30 mouse cellular contexts compared by ENCODE assay signal in the genomic region with DNA sequence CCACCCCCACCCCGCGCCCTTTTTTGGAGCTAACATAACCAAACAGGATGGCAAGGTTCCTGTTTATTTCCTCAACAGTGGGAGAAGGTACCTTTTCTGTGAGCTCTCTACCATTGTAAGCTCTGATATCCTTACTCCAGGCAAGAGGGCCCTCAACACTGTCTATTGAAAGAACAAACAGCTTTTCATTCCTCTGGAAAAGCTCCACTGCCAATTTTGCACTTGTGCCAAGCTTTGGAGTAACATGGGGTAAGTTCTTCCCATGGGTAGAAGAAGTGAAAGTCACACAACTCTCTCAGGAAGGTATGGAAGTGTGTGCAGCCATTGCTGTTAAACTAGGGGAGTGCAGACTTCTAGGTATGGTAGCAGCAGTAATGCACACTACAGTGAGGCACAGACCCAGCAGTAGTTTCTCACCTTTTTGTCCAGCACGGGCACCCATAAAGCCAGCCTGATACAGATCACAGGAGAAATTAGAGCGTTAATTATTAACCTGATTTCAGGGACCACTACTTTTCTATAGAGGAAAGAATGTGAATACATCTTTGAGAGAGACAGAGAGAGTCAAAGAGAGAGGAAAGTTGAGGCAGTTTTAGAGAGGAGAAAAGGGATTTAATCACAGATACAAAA. TPM values are rescaled to one million over a fixed set of nuclear protein-coding genes. Genes with fewer than 3 reads are reported as not detected.
DNase-seq lines count a peak whose midpoint lies in the region; ATAC-seq and TF ChIP-seq lines count a peak whose summit lies in the region.
"Had no signal": no experiment of that assay in that cellular context is flagged by ENCODE, and none has a peak within 500 bp of the region (broad histone marks: within the 10 kb centered on the region; RNA-seq: fewer than 3 reads in every experiment).

No protein-coding gene starts in this region.

- no peak overlapping the region for H3K4me3 ChIP-seq in kidney, embryonic 14.5 days (ENCODE audit: low read length)
- no peak overlapping the region for H3K4me3 ChIP-seq in kidney, postnatal 0 days (replicated peaks; ENCODE audit: low read depth, low read length)
- H3K4me3 ChIP-seq in limb, embryonic 10.5 days: no peak overlapping the region
- H3K4me3 ChIP-seq: embryonic facial prominence, embryonic 12.5 days; erythroblast, embryonic 14.5 days; forebrain, embryonic 12.5 days; megakaryocyte, embryonic 14.5 days; midbrain, embryonic 13.5 days; neural tube, embryonic 12.5 days had no signal

- no peaks in the 10 kb centered on the region for H3K4me1 ChIP-seq in kidney, embryonic 14.5 days (ENCODE audit: control insufficient read depth, insufficient read depth, low read length)
- no peaks in the 10 kb centered on the region for H3K4me1 ChIP-seq in kidney, postnatal 0 days (replicated peaks; ENCODE audit: insufficient read depth, low read length)
- no peaks in the 10 kb centered on the region for H3K4me1 ChIP-seq in limb, embryonic 10.5 days
- H3K4me1 ChIP-seq: embryonic facial prominence, embryonic 12.5 days; forebrain, embryonic 12.5 days; megakaryocyte, embryonic 14.5 days; midbrain, embryonic 13.5 days; neural tube, embryonic 12.5 days had no signal

- no peak for TF ChIP-seq CTCF in kidney, postnatal 0 days (IDR thresholded peaks at IDR 0.05; ENCODE audit: low read depth)

- no peak for ATAC-seq in kidney, embryonic 14.5 days (ENCODE audit: low FRiP score, low TSS enrichment)
- no peak for ATAC-seq in kidney, postnatal 0 days (replicated peaks; ENCODE audit: low FRiP score, low read depth)
- ATAC-seq: activated CD4-positive, CD25-positive, alpha-beta regulatory T cell, adult 4 months; inflammation-experienced regulatory T-cells, adult 6 months; midbrain, embryonic 13.5 days had no signal

- 81% methylated on average over 4 of the region's 4 CpGs for WGBS in kidney, embryonic 14.5 days
- 74% methylated on average over 4 of the region's 4 CpGs for WGBS in kidney, postnatal 0 days
- WGBS in limb, embryonic 10.5 days: 89% methylated on average over 4 of the region's 4 CpGs

- H3K9me3 ChIP-seq in kidney, embryonic 14.5 days (ENCODE audit: control insufficient read depth, low read length): no peaks in the 10 kb centered on the region
- H3K9me3 ChIP-seq in kidney, postnatal 0 days (replicated peaks; ENCODE audit: low read length): no peaks in the 10 kb centered on the region
- no peaks in the 10 kb centered on the region for H3K9me3 ChIP-seq in limb, embryonic 10.5 days (replicated peaks)
- H3K9me3 ChIP-seq: embryonic facial prominence, embryonic 12.5 days; forebrain, embryonic 12.5 days; G1E; megakaryocyte, embryonic 14.5 days; midbrain, embryonic 13.5 days; neural tube, embryonic 12.5 days had no signal

- H3K4me2 ChIP-seq in kidney, embryonic 14.5 days (replicated peaks; ENCODE audit: low read depth, low read length): no peak overlapping the region
- H3K4me2 ChIP-seq in kidney, postnatal 0 days (ENCODE audit: low read length): no peak overlapping the region
- H3K4me2 ChIP-seq: embryonic facial prominence, embryonic 12.5 days; forebrain, embryonic 12.5 days; hindbrain, embryonic 14.5 days; midbrain, embryonic 13.5 days; neural tube, embryonic 12.5 days had no signal

- H3K9ac ChIP-seq in kidney, embryonic 14.5 days (ENCODE audit: low read depth, low read length): no peak overlapping the region
- no peak overlapping the region for H3K9ac ChIP-seq in kidney, postnatal 0 days (ENCODE audit: low read depth, low read length)
- H3K9ac ChIP-seq: embryonic facial prominence, embryonic 12.5 days; forebrain, embryonic 12.5 days; hindbrain, embryonic 14.5 days; midbrain, embryonic 13.5 days; neural tube, embryonic 12.5 days had no signal

- H3K27me3 ChIP-seq in kidney, embryonic 14.5 days (ENCODE audit: control insufficient read depth, insufficient read depth, low read length): no peaks in the 10 kb centered on the region
- H3K27me3 ChIP-seq in kidney, postnatal 0 days (ENCODE audit: insufficient read depth, low read length): no peaks in the 10 kb centered on the region
- H3K27me3 ChIP-seq in limb, embryonic 10.5 days (ENCODE audit: low read depth, poor library complexity, severe bottlenecking): no peaks in the 10 kb centered on the region; the same call in 1 of the 2 replicates
- H3K27me3 ChIP-seq: CH12.LX; embryonic facial prominence, embryonic 12.5 days; forebrain, embryonic 12.5 days; megakaryocyte, embryonic 14.5 days; midbrain, embryonic 13.5 days; neural tube, embryonic 12.5 days had no signal

- H3K36me3 ChIP-seq in kidney, embryonic 14.5 days (ENCODE audit: control insufficient read depth, insufficient read depth, low read length): no peaks in the 10 kb centered on the region
- no peaks in the 10 kb centered on the region for H3K36me3 ChIP-seq in kidney, postnatal 0 days (ENCODE audit: insufficient read depth, low read length)
- no peaks in the 10 kb centered on the region for H3K36me3 ChIP-seq in limb, embryonic 10.5 days
- H3K36me3 ChIP-seq: embryonic facial prominence, embryonic 12.5 days; forebrain, embryonic 12.5 days; G1E; midbrain, embryonic 13.5 days; neural tube, embryonic 12.5 days had no signal

- H3K27ac ChIP-seq in kidney, embryonic 14.5 days (ENCODE audit: low read depth, low read length): no peak overlapping the region
- H3K27ac ChIP-seq in kidney, postnatal 0 days: no peak overlapping the region
- no peak overlapping the region for H3K27ac ChIP-seq in limb, embryonic 10.5 days
- H3K27ac ChIP-seq: embryonic facial prominence, embryonic 12.5 days; forebrain, embryonic 12.5 days; hindbrain, embryonic 14.5 days; midbrain, embryonic 13.5 days; neural tube, embryonic 12.5 days had no signal

- DNase-seq in kidney, adult 9 months: peak; percentile 20
- peak; percentile 24 for DNase-seq in kidney, postnatal 0 days (ENCODE audit: low spot score)
- DNase-seq in kidney, postnatal 36 days: peak; percentile 13 to 42
- DNase-seq in lung, postnatal 10 days: peak; percentile 22
- DNase-seq in spleen, postnatal 4 days (ENCODE audit: low spot score in 2 of 2): no peak
- no peak for DNase-seq in cerebellum, adult 11 months
- no peak for DNase-seq in limb, embryonic 10.5 days (ENCODE audit: low spot score)
- DNase-seq: B cell, adult 2 months; cerebellum, adult 11-12 months; cerebellum, postnatal 14 days; gastrocnemius, postnatal 25 days; heart, postnatal 36 days; left cerebral cortex, postnatal 4 days; right cerebral cortex, postnatal 25 days; spleen, adult 18-20 months had no signal

RNA-seq across cellular contexts. Expression of a gene that starts 7.5 kb away (rescaled TPM):
- polyA plus RNA-seq in kidney, embryonic 14.5 days (2014; fragmentation: Nextera tagmentation; extraction: Ambion mirVana): 7.2 TPM in 2 replicates
- polyA plus RNA-seq in kidney, postnatal 0 days (2015; fragmentation: Nextera tagmentation; extraction: Ambion mirVana): 6.3 and 8.0 TPM in 2 replicates
- polyA plus RNA-seq in limb, embryonic 10.5 days (2016; fragmentation: Nextera tagmentation; extraction: Ambion mirVana): 2.3 and 2.8 TPM in 2 replicates
- polyA plus RNA-seq: erythroblast, embryonic 14.5 days; G1E had no signal

RNA-seq across cellular contexts. Expression of a gene that starts 10.5 kb away (rescaled TPM):
- not detected in 2 replicates for polyA plus RNA-seq in kidney, embryonic 14.5 days (2014; fragmentation: Nextera tagmentation; extraction: Ambion mirVana)
- not detected in 2 replicates for polyA plus RNA-seq in kidney, postnatal 0 days (2015; fragmentation: Nextera tagmentation; extraction: Ambion mirVana)
- not detected in 2 replicates for polyA plus RNA-seq in limb, embryonic 10.5 days (2016; fragmentation: Nextera tagmentation; extraction: Ambion mirVana)
- polyA plus RNA-seq: activated CD4-positive, CD25-positive, alpha-beta regulatory T cell, adult 4 months; embryonic facial prominence, embryonic 12.5 days; erythroblast, embryonic 14.5 days; G1E; heart, embryonic 14.5 days; inflammation-experienced regulatory T-cells, adult 6 months; liver, adult 2 months; liver, embryonic 16.5 days; midbrain, embryonic 13.5 days; neural tube, embryonic 12.5 days had no signal

Comparison
In these comparisons a context has a peak if more than half of its experiments do, and no peak if none do; other contexts are left out.
1. DNase-seq: peak in kidney, adult 9 months (single experiment), kidney, postnatal 0 days (single experiment), kidney, postnatal 36 days (2 of 2) and lung, postnatal 10 days (single experiment); none in spleen, postnatal 4 days (0 of 2), cerebellum, adult 11 months (single experiment) and limb, embryonic 10.5 days (single experiment).